17 mouse cellular contexts compared by ENCODE assay signal in the genomic region with DNA sequence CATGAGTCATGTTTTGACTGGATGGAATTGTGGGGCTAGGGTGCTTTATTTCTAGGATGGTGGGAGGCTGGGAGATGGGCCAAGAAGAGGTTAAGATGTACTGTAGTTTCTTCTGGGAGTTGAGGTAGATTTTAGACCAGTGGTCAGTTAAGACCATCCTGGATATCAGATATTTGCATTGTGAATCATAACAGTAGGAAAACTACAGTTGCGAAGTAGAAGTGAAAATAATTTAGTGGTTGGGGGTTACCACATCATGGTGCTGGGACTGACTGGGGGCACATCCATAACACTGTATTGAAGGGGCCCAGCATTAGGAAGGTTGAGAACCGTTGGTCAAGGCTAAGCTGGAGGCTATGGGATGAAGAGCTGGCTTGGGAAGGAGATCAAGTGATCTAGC.
"Had no signal": no experiment of that assay in that cellular context is flagged by ENCODE, and none has a peak within 500 bp of the region (broad histone marks: within the 10 kb centered on the region; RNA-seq: fewer than 3 reads in every experiment).

No protein-coding gene starts in this region.

- DNase-seq: retina, postnatal 1 day; right cerebral cortex, adult 18-20 months; right cerebral cortex, postnatal 14 days; right cerebral cortex, postnatal 25 days; right cerebral cortex, postnatal 4 days; spleen, adult 18-20 months; thymus, adult 18-20 months; thymus, adult 2 months; thymus, postnatal 14 days; thymus, postnatal 25 days; thymus, postnatal 36 days; thymus, postnatal 4 days had no signal

- H3K27me3 ChIP-seq: neural tube, embryonic 12.5 days; neural tube, embryonic 13.5 days; neural tube, embryonic 15.5 days; stomach, embryonic 15.5 days had no signal

- H3K36me3 ChIP-seq: neural tube, embryonic 12.5 days; neural tube, embryonic 13.5 days; neural tube, embryonic 15.5 days; stomach, embryonic 15.5 days had no signal

- H3K4me2 ChIP-seq: neural tube, embryonic 12.5 days; neural tube, embryonic 13.5 days; neural tube, embryonic 15.5 days; stomach, embryonic 15.5 days had no signal

- H3K27ac ChIP-seq: neural tube, embryonic 12.5 days; neural tube, embryonic 13.5 days; neural tube, embryonic 15.5 days; stomach, embryonic 15.5 days; stomach, postnatal 0 days had no signal

- H3K4me3 ChIP-seq: neural tube, embryonic 12.5 days; neural tube, embryonic 13.5 days; neural tube, embryonic 15.5 days; stomach, embryonic 15.5 days had no signal

- H3K9me3 ChIP-seq: neural tube, embryonic 12.5 days; neural tube, embryonic 13.5 days; neural tube, embryonic 15.5 days; stomach, embryonic 15.5 days had no signal

- H3K9ac ChIP-seq: neural tube, embryonic 12.5 days; neural tube, embryonic 13.5 days; neural tube, embryonic 15.5 days; stomach, embryonic 15.5 days had no signal
